ENCODE assay signal across 13 mouse cellular contexts in genomic region chr14:103764047-103764446, GRCm38 (mm10).
A peak's percentile ranks its signal among the peaks of the same experiment; 100 is the strongest.
DNase-seq lines count a peak whose midpoint lies in the region; ATAC-seq lines count a peak whose summit lies in the region.
"Had no signal": no experiment of that assay in that cellular context is flagged by ENCODE, and none has a peak within 500 bp of the region (broad histone marks: within the 10 kb centered on the region; RNA-seq: fewer than 3 reads in every experiment).

No protein-coding gene starts in this region.

- no peak overlapping the region for H3K4me2 ChIP-seq in embryonic facial prominence, embryonic 11.5 days (ENCODE audit: low read depth, low read length)
- no peak overlapping the region for H3K4me2 ChIP-seq in forebrain, embryonic 14.5 days (ENCODE audit: low read length)
- H3K4me2 ChIP-seq in liver, embryonic 11.5 days, result no peak overlapping the region
- H3K4me2 ChIP-seq: heart, embryonic 12.5 days; limb, embryonic 15.5 days had no signal

- WGBS in embryonic facial prominence, embryonic 11.5 days, result 64% methylated on average over 2 of the region's 2 CpGs
- WGBS in embryonic facial prominence, embryonic 10.5 days, result 57% methylated on average over 2 of the region's 2 CpGs
- whole genome bisulfite sequencing in forebrain, embryonic 14.5 days, result 3% methylated on average over 2 of the region's 2 CpGs
- WGBS in midbrain, embryonic 10.5 days, result 18% methylated on average over 2 of the region's 2 CpGs
- WGBS in liver, embryonic 11.5 days, result 75% methylated on average over 2 of the region's 2 CpGs

- no peaks in the 10 kb centered on the region for H3K36me3 ChIP-seq in embryonic facial prominence, embryonic 11.5 days (replicated peaks; ENCODE audit: control insufficient read depth, insufficient read depth, low read depth, low read length)
- H3K36me3 ChIP-seq in embryonic facial prominence, embryonic 10.5 days (replicated peaks), result no peaks in the 10 kb centered on the region
- H3K36me3 ChIP-seq in forebrain, embryonic 14.5 days (ENCODE audit: control insufficient read depth, insufficient read depth, low read length), result no peaks in the 10 kb centered on the region
- H3K36me3 ChIP-seq in midbrain, embryonic 10.5 days, result no peaks in the 10 kb centered on the region
- no peaks in the 10 kb centered on the region for H3K36me3 ChIP-seq in liver, embryonic 11.5 days (ENCODE audit: control insufficient read depth, insufficient read depth, low read length)
- H3K36me3 ChIP-seq: heart, embryonic 12.5 days; limb, embryonic 15.5 days had no signal

- H3K4me3 ChIP-seq in embryonic facial prominence, embryonic 11.5 days (ENCODE audit: low read depth, low read length), result no peak overlapping the region
- no peak overlapping the region for H3K4me3 ChIP-seq in embryonic facial prominence, embryonic 10.5 days
- no peak overlapping the region for H3K4me3 ChIP-seq in forebrain, embryonic 14.5 days (ENCODE audit: low read depth, low read length)
- no peak overlapping the region for H3K4me3 ChIP-seq in midbrain, embryonic 10.5 days
- no peak overlapping the region for H3K4me3 ChIP-seq in liver, embryonic 11.5 days (ENCODE audit: low read depth, low read length)
- H3K4me3 ChIP-seq: heart, embryonic 12.5 days; limb, embryonic 15.5 days had no signal

- H3K9ac ChIP-seq in embryonic facial prominence, embryonic 11.5 days (replicated peaks; ENCODE audit: low read length), result no peak overlapping the region
- H3K9ac ChIP-seq in forebrain, embryonic 14.5 days (ENCODE audit: low read length), result no peak overlapping the region
- no peak overlapping the region for H3K9ac ChIP-seq in liver, embryonic 11.5 days (ENCODE audit: low read depth, low read length)
- H3K9ac ChIP-seq: heart, embryonic 12.5 days; limb, embryonic 15.5 days had no signal

- no peaks in the 10 kb centered on the region for H3K4me1 ChIP-seq in embryonic facial prominence, embryonic 11.5 days (ENCODE audit: control insufficient read depth, insufficient read depth, low read length)
- H3K4me1 ChIP-seq in embryonic facial prominence, embryonic 10.5 days, result no peaks in the 10 kb centered on the region
- peaks cover 4% of the 10 kb centered on the region for H3K4me1 ChIP-seq in forebrain, embryonic 14.5 days (ENCODE audit: control insufficient read depth, insufficient read depth, low read length)
- peaks cover 28% of the 10 kb centered on the region for H3K4me1 ChIP-seq in midbrain, embryonic 10.5 days
- no peaks in the 10 kb centered on the region for H3K4me1 ChIP-seq in liver, embryonic 11.5 days (replicated peaks; ENCODE audit: control insufficient read depth, insufficient read depth, low read length)
- H3K4me1 ChIP-seq: heart, embryonic 12.5 days; limb, embryonic 15.5 days had no signal

- H3K27ac ChIP-seq in embryonic facial prominence, embryonic 11.5 days (replicated peaks; ENCODE audit: low read depth, low read length), result no peak overlapping the region
- H3K27ac ChIP-seq in embryonic facial prominence, embryonic 10.5 days (replicated peaks), result no peak overlapping the region
- 0 out of 2 replicates have a peak overlapping the region, but pooled peaks have one; percentile 74 for H3K27ac ChIP-seq in forebrain, embryonic 14.5 days (ENCODE audit: low read depth, low read length)
- H3K27ac ChIP-seq in midbrain, embryonic 10.5 days (replicated peaks), result peak overlapping the region; percentile 85
- H3K27ac ChIP-seq in liver, embryonic 11.5 days (ENCODE audit: low read depth, low read length), result no peak overlapping the region
- H3K27ac ChIP-seq: limb, embryonic 15.5 days had no signal

- H3K27me3 ChIP-seq in embryonic facial prominence, embryonic 11.5 days (ENCODE audit: control insufficient read depth, insufficient read depth, low read length), result no peaks in the 10 kb centered on the region
- H3K27me3 ChIP-seq in embryonic facial prominence, embryonic 10.5 days (replicated peaks; ENCODE audit: low read depth, poor library complexity, severe bottlenecking), result no peaks in the 10 kb centered on the region
- H3K27me3 ChIP-seq in forebrain, embryonic 14.5 days (replicated peaks; ENCODE audit: control insufficient read depth, insufficient read depth, low read length), result no peaks in the 10 kb centered on the region
- no peaks in the 10 kb centered on the region for H3K27me3 ChIP-seq in midbrain, embryonic 10.5 days (ENCODE audit: low read depth, poor library complexity, severe bottlenecking)
- no peaks in the 10 kb centered on the region for H3K27me3 ChIP-seq in liver, embryonic 11.5 days (replicated peaks; ENCODE audit: control insufficient read depth, insufficient read depth, low read length)
- H3K27me3 ChIP-seq: heart, embryonic 12.5 days; limb, embryonic 15.5 days had no signal

- peak; percentile 41 for DNase-seq in embryonic facial prominence, embryonic 11.5 days (ENCODE audit: low spot score)
- DNase-seq in embryonic facial prominence, embryonic 10.5 days (ENCODE audit: low spot score), result no peak
- DNase-seq in brain, adult 2 months (ENCODE audit: low read depth, low spot score), result peak; percentile 37
- DNase-seq in forebrain, embryonic 14.5 days (ENCODE audit: low spot score), result peak; percentile 97
- no peak for DNase-seq in midbrain, embryonic 10.5 days (ENCODE audit: low spot score)
- no peak for DNase-seq in liver
- DNase-seq in liver, embryonic 11.5 days (ENCODE audit: low spot score), result no peak
- no peak for DNase-seq in thymus, postnatal 0 days (ENCODE audit: low spot score)
- DNase-seq: adrenal gland, postnatal 10 days; cerebellum, adult 8-10 months; kidney, postnatal 4 days had no signal

- no peaks in the 10 kb centered on the region for H3K9me3 ChIP-seq in embryonic facial prominence, embryonic 11.5 days (replicated peaks; ENCODE audit: control insufficient read depth, low read length)
- H3K9me3 ChIP-seq in embryonic facial prominence, embryonic 10.5 days, result no peaks in the 10 kb centered on the region
- no peaks in the 10 kb centered on the region for H3K9me3 ChIP-seq in forebrain, embryonic 14.5 days (replicated peaks; ENCODE audit: control insufficient read depth, low read length)
- H3K9me3 ChIP-seq in midbrain, embryonic 10.5 days (replicated peaks), result no peaks in the 10 kb centered on the region
- no peaks in the 10 kb centered on the region for H3K9me3 ChIP-seq in liver, embryonic 11.5 days (ENCODE audit: control insufficient read depth, low read length)
- H3K9me3 ChIP-seq: heart, embryonic 12.5 days; limb, embryonic 15.5 days had no signal

- no peak for ATAC-seq in embryonic facial prominence, embryonic 11.5 days (replicated peaks; ENCODE audit: insufficient number of reproducible peaks, low FRiP score, low TSS enrichment, low read depth)
- ATAC-seq in forebrain, embryonic 14.5 days, result peak; percentile 92
- ATAC-seq in liver, embryonic 11.5 days (replicated peaks; ENCODE audit: low FRiP score), result no peak

Comparison
In these comparisons a context has a peak if more than half of its experiments do, and no peak if none do; other contexts are left out.
1. DNase-seq: peak in embryonic facial prominence, embryonic 11.5 days (single experiment), brain, adult 2 months (single experiment) and forebrain, embryonic 14.5 days (single experiment); none in embryonic facial prominence, embryonic 10.5 days (single experiment), midbrain, embryonic 10.5 days (single experiment), liver (single experiment), liver, embryonic 11.5 days (single experiment) and thymus, postnatal 0 days (single experiment).
2. H3K27ac ChIP-seq: peak in forebrain, embryonic 14.5 days (single experiment) and midbrain, embryonic 10.5 days (single experiment); none in embryonic facial prominence, embryonic 11.5 days (single experiment), embryonic facial prominence, embryonic 10.5 days (single experiment) and liver, embryonic 11.5 days (single experiment).